Comparison of ENCODE assay signal across 14 mouse cellular contexts in the genomic region with DNA sequence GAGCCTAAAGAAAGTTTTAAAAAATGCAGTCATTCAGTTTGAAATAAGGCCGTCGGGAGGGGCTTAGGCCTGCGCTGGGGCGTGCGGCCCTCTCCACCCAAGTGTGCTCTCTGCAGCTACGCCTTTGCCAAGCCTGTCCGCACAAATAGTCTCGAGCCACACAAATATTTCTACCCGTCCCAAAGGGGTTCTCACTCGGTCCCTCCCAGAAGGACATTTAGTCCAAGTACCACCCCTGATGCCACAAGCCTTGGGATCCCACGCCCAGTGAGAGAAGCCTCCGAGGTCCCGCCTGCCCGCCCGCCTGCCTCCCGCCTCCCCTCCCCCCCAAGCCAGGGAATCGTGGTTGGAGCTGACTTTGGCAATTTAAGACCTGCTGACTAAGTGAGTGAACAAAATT.
"Had no signal": no experiment of that assay in that cellular context is flagged by ENCODE, and none has a peak within 500 bp of the region (broad histone marks: within the 10 kb centered on the region; RNA-seq: fewer than 3 reads in every experiment).

No protein-coding gene starts in this region.

- H3K27ac ChIP-seq: lung, embryonic 15.5 days; macrophage; midbrain, embryonic 13.5 days; midbrain, embryonic 15.5 days; neural tube, embryonic 12.5 days had no signal

- DNase-seq: lung, adult 2 months; lung, postnatal 14 days; lung, postnatal 36 days; right cerebral cortex, postnatal 14 days; spleen, adult 18-20 months; thymus, adult 18-20 months; thymus, postnatal 14 days; thymus, postnatal 36 days had no signal

- H3K4me3 ChIP-seq: lung, embryonic 15.5 days; megakaryocyte, embryonic 14.5 days; midbrain, embryonic 13.5 days; midbrain, embryonic 15.5 days; neural tube, embryonic 12.5 days had no signal
